Mouse (Mus musculus): ENCODE measurements around the gene Gm4779. TPM values are rescaled to one million over a fixed set of nuclear protein-coding genes. Genes with fewer than 3 reads are reported as not detected.

Gm4779 gene
- polyA plus RNA-seq (2014; fragmentation: Illumina TruSeq; extraction: RNeasy Lipid Tissue Mini Kit (QIAGEN cat#74804); ENCODE audit: low read depth, low replicate concordance) = not detected

DNA sequence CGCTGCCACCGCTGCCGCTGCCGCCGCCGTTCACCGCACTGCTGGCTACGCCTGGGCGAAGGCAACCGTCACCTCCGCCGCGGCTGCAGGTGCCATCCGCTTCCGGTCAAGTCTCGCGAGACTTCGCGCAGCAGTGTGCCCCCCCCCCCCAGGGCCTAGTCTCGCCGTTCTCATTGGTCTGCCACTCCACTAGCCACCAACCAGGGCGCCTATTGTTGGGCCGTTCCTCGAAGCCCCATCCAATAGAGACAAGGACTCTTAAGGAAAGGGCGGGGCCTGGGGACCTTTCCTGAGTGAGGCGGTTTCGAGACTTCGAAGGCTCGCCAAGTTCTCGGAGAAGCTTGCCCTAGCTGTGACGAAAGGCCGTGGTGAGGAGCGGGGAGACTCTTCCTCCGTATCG, at the start of gene Gm4779, which contains the start of gene 8030474K03Rik:
Gene Gm4779, minus strand, starts transcription at position 82 of the 400 bp plus-strand sequence.
Gene 8030474K03Rik, plus strand, starts transcription at position 315 of the 400 bp plus-strand sequence.

Other genes with a start within 250 kb of the Gm4779 start
- gene Ogt, start 154.4 kb downstream of the Gm4779 start, polyA plus RNA-seq (2014; fragmentation: Illumina TruSeq; extraction: RNeasy Lipid Tissue Mini Kit (QIAGEN cat#74804); ENCODE audit: low read depth, low replicate concordance) = 83.9 TPM
- 0.34 TPM for gene Cxcr3, start 60.2 kb downstream of the Gm4779 start, polyA plus RNA-seq (2014; fragmentation: Illumina TruSeq; extraction: RNeasy Lipid Tissue Mini Kit (QIAGEN cat#74804); ENCODE audit: low read depth, low replicate concordance)
- not detected for gene 8030474K03Rik, start 233 bp upstream of the Gm4779 start, polyA plus RNA-seq (2014; fragmentation: Illumina TruSeq; extraction: RNeasy Lipid Tissue Mini Kit (QIAGEN cat#74804); ENCODE audit: low read depth, low replicate concordance)
- gene Nhsl2, start 55.0 kb upstream of the Gm4779 start, polyA plus RNA-seq (2014; fragmentation: Illumina TruSeq; extraction: RNeasy Lipid Tissue Mini Kit (QIAGEN cat#74804); ENCODE audit: low read depth, low replicate concordance) = 2.0 TPM

All from heart, adult 10 weeks (tissue).